29 mouse cellular contexts compared by ENCODE assay signal in genomic region chr13:92760519-92760918, GRCm38 (mm10). TPM values are rescaled to one million over a fixed set of nuclear protein-coding genes. Genes with fewer than 3 reads are reported as not detected.
DNase-seq lines count a peak whose midpoint lies in the region; TF ChIP-seq lines count a peak whose summit lies in the region.
"Had no signal": no experiment of that assay in that cellular context is flagged by ENCODE, and none has a peak within 500 bp of the region (broad histone marks: within the 10 kb centered on the region; RNA-seq: fewer than 3 reads in every experiment).

No protein-coding gene starts in this region.

- H3K4me1 ChIP-seq in limb, embryonic 10.5 days, result no peaks in the 10 kb centered on the region
- H3K4me1 ChIP-seq: embryonic facial prominence, embryonic 10.5 days; forebrain, embryonic 10.5 days; hindbrain, embryonic 10.5 days; limb, embryonic 15.5 days; midbrain, embryonic 13.5 days had no signal

- H3K4me3 ChIP-seq in left cerebral cortex, adult 2 months, result no peak overlapping the region
- no peak overlapping the region for H3K4me3 ChIP-seq in limb, embryonic 10.5 days
- H3K4me3 ChIP-seq: embryonic facial prominence, embryonic 10.5 days; forebrain, embryonic 10.5 days; heart, embryonic 12.5 days; hindbrain, embryonic 10.5 days; limb, embryonic 15.5 days; megakaryocyte, embryonic 14.5 days; midbrain, embryonic 13.5 days had no signal

- H3K27ac ChIP-seq in left cerebral cortex, adult 2 months, result peak overlapping the region; percentile 50
- no peak overlapping the region for H3K27ac ChIP-seq in limb, embryonic 10.5 days
- H3K27ac ChIP-seq: embryonic facial prominence, embryonic 10.5 days; forebrain, embryonic 10.5 days; hindbrain, embryonic 10.5 days; limb, embryonic 15.5 days; liver, embryonic 14.5 days; midbrain, embryonic 13.5 days had no signal

- no peaks in the 10 kb centered on the region for H3K9me3 ChIP-seq in limb, embryonic 10.5 days (replicated peaks)
- H3K9me3 ChIP-seq: embryonic facial prominence, embryonic 10.5 days; forebrain, embryonic 10.5 days; heart, embryonic 12.5 days; hindbrain, embryonic 10.5 days; limb, embryonic 15.5 days; midbrain, embryonic 13.5 days had no signal

- no peaks in the 10 kb centered on the region for H3K27me3 ChIP-seq in limb, embryonic 10.5 days (ENCODE audit: low read depth, poor library complexity, severe bottlenecking)
- H3K27me3 ChIP-seq: limb, embryonic 15.5 days; midbrain, embryonic 13.5 days had no signal

- TF ChIP-seq CTCF in left cerebral cortex, adult 2 months (IDR thresholded peaks at IDR 0.05), result no peak

- intact Hi-C loops in left cerebral cortex, postnatal 10 days (cut with DNase I), result loop anchor here (5.0 kb wide), 1 partner anchor 82 kb away; the partner anchor contains the start of gene Mtx3
- intact Hi-C loops in left cerebral cortex, adult 2 months (cut with DNase I), result no loop called here

- WGBS in limb, embryonic 10.5 days, result 91% methylated on average over 6 of the region's 6 CpGs

- peak; percentile 45 to 64 for DNase-seq in frontal cortex, adult 2 months (ENCODE audit: extremely low spot score in 1 of 2, low spot score in 1 of 2)
- DNase-seq in frontal cortex, postnatal 14 days (ENCODE audit: low spot score in 2 of 2), result no peak
- DNase-seq in left cerebral cortex, adult 18-20 months (ENCODE audit: low spot score in 2 of 2), result peak; percentile 44 to 71
- DNase-seq in left cerebral cortex, postnatal 10 days (ENCODE audit: extremely low spot score in 1 of 2, low spot score in 2 of 2), result no peak
- no peak for DNase-seq in left cerebral cortex, adult 2 months (ENCODE audit: extremely low spot score in 1 of 2, low spot score in 2 of 2)
- no peak for DNase-seq in limb, embryonic 10.5 days (ENCODE audit: low spot score)
- no peak for DNase-seq in thymus, postnatal 10 days (ENCODE audit: low spot score in 2 of 2)
- DNase-seq: adrenal gland, postnatal 14 days; cerebellum, adult 9-10 months; gastrocnemius, postnatal 10 days; heart, postnatal 10 days; kidney, adult 9 months; kidney, postnatal 25 days; lung, embryonic 14.5 days; lung, postnatal 36 days; thymus, adult 2 months had no signal

- no peaks in the 10 kb centered on the region for H3K36me3 ChIP-seq in limb, embryonic 10.5 days
- H3K36me3 ChIP-seq: embryonic facial prominence, embryonic 10.5 days; forebrain, embryonic 10.5 days; hindbrain, embryonic 10.5 days; limb, embryonic 15.5 days; midbrain, embryonic 13.5 days had no signal

RNA-seq across cellular contexts. Expression of gene Thbs4, which starts 34.1 kb away (rescaled TPM):
- polyA plus RNA-seq in frontal cortex, adult 2 months (2012; rRNA removed), result 2.5 and 3.7 TPM in 2 replicates
- total RNA-seq in left cerebral cortex, adult 18-20 months (2021), result 1 to 10 TPM; 4.6 to 9.1 TPM
- total RNA-seq in left cerebral cortex, postnatal 10 days (2021), result 1 to 10 TPM; 1.3 to 2.3 TPM
- 1 to 10 TPM; 3.4 to 5.8 TPM for total RNA-seq in left cerebral cortex, adult 2 months (2021)
- polyA plus RNA-seq in limb, embryonic 10.5 days (2016; fragmentation: Nextera tagmentation; extraction: Ambion mirVana), result 1.2 TPM in 2 replicates
- total RNA-seq: common myeloid progenitor, adult 5-6 weeks; granulocyte monocyte progenitor cell, adult 5-6 weeks; monocyte, adult 5-6 weeks; neutrophil, adult 5-6 weeks had no signal
- polyA plus RNA-seq: CD4-positive, CD25-positive, alpha-beta regulatory T cell, adult 4 months had no signal

Comparison
In these comparisons a context has a peak if more than half of its experiments do, and no peak if none do; other contexts are left out.
1. DNase-seq: peak in frontal cortex, adult 2 months (2 of 2) and left cerebral cortex, adult 18-20 months (2 of 2); none in frontal cortex, postnatal 14 days (0 of 2), left cerebral cortex, postnatal 10 days (0 of 2), left cerebral cortex, adult 2 months (0 of 2), limb, embryonic 10.5 days (single experiment) and thymus, postnatal 10 days (0 of 2).